Mouse (Mus musculus) limb, embryonic 11.5 days (tissue): ENCODE measurements around the gene Btbd18. TPM values are rescaled to one million over a fixed set of nuclear protein-coding genes. Genes with fewer than 3 reads are reported as not detected.

Experiments
- ATAC-seq: fragments of 200-750 bp; cut with Nextera tagmentation; 2 replicates; pipeline ENCODE4 v1.8.0; 2017; ENCODE audit warnings: low read depth; ENCODE audit not compliant: insufficient number of reproducible peaks, low FRiP score, low TSS enrichment
- DNase-seq: peaks from one replicate; pipeline ENCODE4 v3.0.0-alpha.2; 2015; ENCODE audit warnings: low spot score
- H3K27ac ChIP-seq: fragments of 300-500 bp; sonication (generic); replicated peaks from 2 replicates; pipeline ENCODE4 v1.5.1; 2014; ENCODE audit warnings: low read depth, mild to moderate bottlenecking, low read length
- H3K27me3 ChIP-seq: fragments of 300-500 bp; sonication (generic); 2 replicates; pipeline ENCODE4 v1.6.1; 2014; ENCODE audit warnings: mild to moderate bottlenecking, low read length, mixed read lengths; ENCODE audit not compliant: control insufficient read depth, insufficient read depth
- H3K36me3 ChIP-seq: fragments of 300-500 bp; sonication (generic); 2 replicates; pipeline ENCODE4 v1.6.1; 2014; ENCODE audit warnings: mild to moderate bottlenecking, low read length, moderate library complexity, mixed read lengths; ENCODE audit not compliant: control insufficient read depth, insufficient read depth
- H3K4me1 ChIP-seq: fragments of 300-500 bp; sonication (generic); 2 replicates; pipeline ENCODE4 v1.6.1; 2014; ENCODE audit warnings: low read length, mixed read lengths; ENCODE audit not compliant: control insufficient read depth, insufficient read depth
- H3K4me2 ChIP-seq: fragments of 300-500 bp; sonication (generic); 2 replicates; pipeline ENCODE4 v1.6.1; 2014; ENCODE audit warnings: low read depth, mild to moderate bottlenecking, moderate library complexity; ENCODE audit not compliant: severe bottlenecking
- H3K4me3 ChIP-seq: fragments of 300-500 bp; sonication (generic); 2 replicates; pipeline ENCODE4 v1.5.1; 2014; ENCODE audit warnings: low read depth, low read length
- H3K9ac ChIP-seq: fragments of 300-500 bp; sonication (generic); 2 replicates; pipeline ENCODE4 v1.6.1; 2014; ENCODE audit warnings: mild to moderate bottlenecking, low read length
- H3K9me3 ChIP-seq: fragments of 300-500 bp; sonication (generic); 2 replicates; pipeline ENCODE4 v1.6.1; 2016; ENCODE audit warnings: low read length; ENCODE audit not compliant: control insufficient read depth
- WGBS: fragments of 180-500 bp; shearing (Covaris S2); extraction: QIAGEN DNeasy Blood & Tissue Kit; methylation state at CpG from one replicate; pipeline ENCODE4 v1.1.7; 2014; 5-methylcytosine and 5-hydroxymethylcytosine counted together
- polyA plus RNA-seq: library from polyadenylated mRNA; unstranded; fragments of >200 nt; fragmentation: Nextera tagmentation; extraction: Ambion mirVana; gene quantifications from 2 replicates; pipeline ENCODE4 v1.2.1, GENCODE M21; 2014

Gene Btbd18
- polyA plus RNA-seq = 0.09 and 0.37 TPM in 2 replicates

DNA sequence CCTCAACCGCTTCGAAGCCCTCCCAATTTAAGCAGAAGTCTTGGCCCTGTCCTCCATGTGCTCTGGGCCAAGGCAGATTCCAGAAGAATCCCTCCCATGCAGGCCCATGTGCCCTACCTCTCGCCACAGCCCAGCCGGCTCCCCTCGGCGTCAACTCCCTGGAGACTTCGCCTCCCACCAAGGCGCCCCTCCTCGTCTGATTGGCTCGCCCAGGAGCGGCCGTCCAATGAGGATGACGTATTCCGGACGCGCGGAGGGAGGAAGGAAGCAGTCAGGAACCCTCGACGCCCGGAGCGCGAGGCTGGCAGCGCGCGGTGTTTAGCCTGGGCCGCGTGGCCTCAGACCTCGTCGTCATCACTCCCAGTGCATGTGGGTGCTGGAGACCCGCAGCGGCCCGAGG, at the start of gene Btbd18:
Gene Btbd18 (plus strand): TSS at position 274 of the 400 bp plus-strand sequence.
- ATAC-seq (no peak), DNase-seq (no peak)
- WGBS = 94% methylated on average over 32 of the region's 32 CpGs
- H3K9me3 ChIP-seq = no peaks in the 10 kb centered on the region
- no peaks in the 10 kb centered on the region for H3K36me3 ChIP-seq
- H3K27me3 ChIP-seq = no peaks in the 10 kb centered on the region
- H3K4me3 ChIP-seq = no peak within 1 kb of the TSS
- H3K27ac ChIP-seq = no peak within 1 kb of the TSS
- no peak within 1 kb of the TSS for H3K9ac ChIP-seq
- no peaks in the 10 kb centered on the region for H3K4me1 ChIP-seq
- H3K4me2 ChIP-seq = no peak within 1 kb of the TSS

DNA sequence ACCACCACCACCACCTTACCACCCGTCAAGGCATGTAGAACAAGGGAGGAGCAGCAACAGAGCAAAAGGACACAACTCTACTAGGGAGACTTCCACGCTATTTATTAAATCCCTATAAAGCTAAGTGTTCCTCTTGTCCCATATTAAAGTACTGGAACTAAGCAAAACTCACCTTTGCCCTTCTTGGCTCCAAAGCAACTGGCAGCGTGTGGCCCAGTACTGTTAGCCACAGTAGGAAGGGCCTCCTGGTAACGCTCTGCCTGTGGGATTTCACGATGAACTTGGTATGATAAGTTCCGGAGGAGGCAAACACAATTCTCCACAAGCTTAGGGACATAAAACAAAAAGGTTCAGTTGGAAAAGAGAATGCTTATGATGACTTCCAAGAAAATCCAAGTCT, 46.1 kb upstream of the Btbd18 start:
- Histone ChIP-seq H3K4me2 (no peak overlapping the region), H3K4me1 (no peaks in the 10 kb centered on the region), H3K9ac (no peak overlapping the region), H3K9me3 (no peaks in the 10 kb centered on the region), H3K27ac (no peak overlapping the region), H3K27me3 (no peaks in the 10 kb centered on the region), H3K4me3 (no peak overlapping the region), H3K36me3 (peaks cover 13% of the 10 kb centered on the region)
- no peak for ATAC-seq
- no peak for DNase-seq
- 95% methylated on average over 6 of the region's 6 CpGs for WGBS

DNA sequence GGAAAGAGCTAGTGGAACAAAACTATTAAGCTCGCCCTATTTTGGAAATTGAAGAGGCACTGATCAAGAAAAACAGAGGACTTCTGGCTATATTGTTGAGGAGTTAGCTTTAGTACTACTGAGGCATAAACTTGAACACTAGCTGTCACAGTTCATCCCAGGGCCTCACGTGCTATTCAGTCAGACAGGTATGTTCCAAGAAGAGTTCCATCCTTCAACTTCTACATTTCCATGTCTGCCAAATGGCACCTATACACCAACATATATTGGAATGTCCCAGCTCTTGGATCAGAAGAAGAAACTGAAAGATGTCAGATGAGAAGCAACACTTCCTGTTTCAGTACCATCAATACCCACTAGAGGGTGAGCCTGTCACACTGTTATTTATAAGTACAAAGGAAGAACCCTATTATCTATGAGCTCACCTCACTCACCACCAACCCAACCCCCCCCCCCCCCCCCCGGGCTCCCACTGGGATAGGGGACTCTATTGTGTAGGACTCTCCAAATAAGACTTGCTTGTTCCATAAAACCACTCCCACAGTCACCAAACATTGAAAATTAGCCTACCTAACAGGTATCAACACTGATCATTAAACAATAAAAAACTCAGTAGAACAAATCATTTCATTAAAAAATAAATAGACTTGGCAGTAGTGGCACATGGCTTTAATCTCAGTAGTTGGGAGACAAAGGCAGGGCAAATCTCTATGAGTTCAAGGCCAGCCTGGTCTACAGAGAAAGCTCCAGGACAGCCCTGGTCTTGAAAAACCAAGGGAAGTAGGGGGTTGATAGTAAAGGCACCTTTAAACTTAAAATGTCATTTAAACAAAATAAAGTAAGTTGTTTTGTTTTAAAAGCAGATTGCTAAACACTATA, 41.0 kb upstream of the Btbd18 start:
- H3K9me3 ChIP-seq = no peaks in the 10 kb centered on the region
- H3K9ac ChIP-seq = no peak overlapping the region
- no peak for DNase-seq
- no peak for ATAC-seq
- no peaks in the 10 kb centered on the region for H3K27me3 ChIP-seq
- no peak overlapping the region for H3K4me3 ChIP-seq
- H3K4me1 ChIP-seq = no peaks in the 10 kb centered on the region
- no peak overlapping the region for H3K4me2 ChIP-seq
- WGBS = 88% methylated on average over 3 of the region's 3 CpGs
- peaks cover 17% of the 10 kb centered on the region for H3K36me3 ChIP-seq
- no peak overlapping the region for H3K27ac ChIP-seq

- Histone ChIP-seq H3K9ac (no peak overlapping the region), H3K4me1 (no peaks in the 10 kb centered on the region), H3K9me3 (no peaks in the 10 kb centered on the region), H3K4me3 (no peak overlapping the region), H3K27me3 (no peaks in the 10 kb centered on the region), H3K4me2 (no peak overlapping the region), H3K27ac (no peak overlapping the region), H3K36me3 (peaks cover 12% of the 10 kb centered on the region)
- WGBS = 92% methylated on average over 2 of the region's 2 CpGs
- ATAC-seq (no peak), DNase-seq (no peak)
Measured at GRCm38 (mm10) chr2:84618914-84619313, 40.0 kb upstream of the Btbd18 start.

DNA sequence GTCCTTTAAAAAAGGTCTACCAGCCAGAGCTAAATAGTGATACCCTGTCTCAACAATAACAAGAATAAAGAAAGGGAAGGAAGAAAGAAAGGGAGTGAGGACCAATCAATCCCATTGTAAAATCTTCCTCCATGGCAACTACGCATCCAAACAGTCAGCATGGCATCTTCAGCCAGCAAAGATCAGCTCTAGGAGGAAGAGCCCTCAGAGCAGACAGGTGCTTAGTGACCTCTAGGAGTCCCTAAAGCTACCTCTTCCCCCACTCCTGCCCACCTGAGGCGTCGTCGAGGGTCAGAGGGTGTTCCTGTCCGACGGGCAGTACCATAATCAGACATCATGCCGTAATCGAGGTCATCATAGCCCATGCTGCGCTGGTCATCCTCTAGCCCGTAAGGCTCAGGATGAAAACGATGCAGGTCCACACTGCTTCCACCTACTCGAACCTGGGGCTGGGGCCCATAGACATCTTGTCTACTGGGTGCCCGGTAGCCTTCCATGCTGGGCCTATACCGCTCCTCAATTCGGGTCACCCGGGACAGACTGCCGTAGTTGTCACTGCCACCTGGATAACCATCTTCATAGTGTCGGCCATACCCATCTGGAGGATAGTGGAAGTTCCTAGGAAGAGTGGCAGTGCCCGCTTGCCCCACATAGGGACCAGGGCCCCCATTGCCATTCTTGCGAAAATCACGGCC, 39.1 kb upstream of the Btbd18 start:
- ATAC-seq (0 out of 2 replicates have a peak, but pooled peaks have one; percentile 27), DNase-seq (no peak)
- Histone ChIP-seq H3K27ac (no peak overlapping the region), H3K4me1 (no peaks in the 10 kb centered on the region), H3K9me3 (no peaks in the 10 kb centered on the region), H3K4me2 (no peak overlapping the region), H3K4me3 (no peak overlapping the region), H3K27me3 (no peaks in the 10 kb centered on the region), H3K36me3 (peaks cover 12% of the 10 kb centered on the region), H3K9ac (no peak overlapping the region)
- 95% methylated on average over 21 of the region's 21 CpGs for WGBS

DNA sequence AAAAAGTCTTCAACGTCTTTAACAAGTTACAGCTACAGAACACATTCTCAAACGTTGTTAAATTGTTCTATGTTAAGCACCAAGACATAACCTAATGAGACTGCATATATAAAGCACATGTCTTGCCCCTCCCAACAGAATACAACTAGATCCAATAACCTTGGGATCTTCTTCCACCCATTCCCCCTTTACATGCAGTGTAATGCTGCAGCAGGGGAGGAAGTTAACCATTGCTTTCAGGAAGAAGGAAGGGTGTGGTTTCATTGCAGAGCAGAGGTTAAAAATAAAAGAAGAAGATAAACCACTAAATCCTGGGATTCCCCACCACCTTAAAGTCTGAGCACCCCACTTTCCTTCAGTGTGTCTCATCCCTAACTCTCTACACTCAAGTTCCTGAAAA, 36.2 kb upstream of the Btbd18 start:
- H3K36me3 ChIP-seq = peaks cover 9% of the 10 kb centered on the region
- H3K27ac ChIP-seq = no peak overlapping the region
- H3K4me3 ChIP-seq = no peak overlapping the region
- ATAC-seq (no peak), DNase-seq (no peak)
- H3K9ac ChIP-seq = no peak overlapping the region
- no peaks in the 10 kb centered on the region for H3K4me1 ChIP-seq
- H3K4me2 ChIP-seq = no peak overlapping the region
- whole genome bisulfite sequencing = 70% methylated on average over 2 of the region's 2 CpGs
- H3K27me3 ChIP-seq = no peaks in the 10 kb centered on the region
- no peaks in the 10 kb centered on the region for H3K9me3 ChIP-seq

- Histone ChIP-seq H3K4me2 (no peak overlapping the region), H3K27me3 (no peaks in the 10 kb centered on the region), H3K27ac (no peak overlapping the region), H3K4me1 (no peaks in the 10 kb centered on the region), H3K9me3 (no peaks in the 10 kb centered on the region), H3K4me3 (no peak overlapping the region), H3K9ac (no peak overlapping the region), H3K36me3 (peaks cover 9% of the 10 kb centered on the region)
- 97% methylated on average over 3 of the region's 3 CpGs for WGBS
- no peak for DNase-seq
- no peak for ATAC-seq
Measured at GRCm38 (mm10) chr2:84623428-84624119, 35.3 kb upstream of the Btbd18 start.

GRCm38 (mm10) chr2:84624201-84624600, 34.7 kb upstream of the Btbd18 start:
- Histone ChIP-seq H3K9ac (no peak overlapping the region), H3K4me2 (no peak overlapping the region), H3K27ac (no peak overlapping the region), H3K9me3 (no peaks in the 10 kb centered on the region), H3K4me1 (no peaks in the 10 kb centered on the region), H3K4me3 (no peak overlapping the region), H3K27me3 (no peaks in the 10 kb centered on the region), H3K36me3 (peaks cover 9% of the 10 kb centered on the region)
- ATAC-seq = no peak
- 92% methylated on average over 17 of the region's 17 CpGs for WGBS
- DNase-seq = no peak
